Mouse (Mus musculus): Measurements from ENCODE around the gene Rasgef1b. TPM values are rescaled to one million over a fixed set of nuclear protein-coding genes. Genes with fewer than 3 reads are reported as not detected.

The Rasgef1b gene
- polyA plus RNA-seq, 1 experiment from 2014 or later: 6.5 TPM

DNA sequence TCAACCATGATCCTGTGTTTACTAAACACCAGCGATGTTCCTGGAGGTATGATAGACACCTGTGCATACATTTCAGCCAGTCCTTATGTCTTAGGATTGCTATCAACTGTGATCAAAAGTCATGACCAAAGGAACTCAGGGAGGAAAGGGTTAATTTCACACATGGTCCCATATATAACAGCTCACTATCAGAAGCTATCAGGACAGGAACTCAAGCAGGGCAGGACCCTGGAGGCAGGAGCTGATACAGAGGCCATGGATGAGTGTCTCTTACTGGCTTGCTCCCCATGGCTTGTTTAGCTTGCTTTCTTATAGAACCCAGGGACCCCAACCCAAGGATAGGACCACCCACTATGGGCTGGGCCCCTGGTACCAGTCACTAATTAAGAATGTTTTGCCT, 95.3 kb downstream of the Rasgef1b start:
- no peak overlapping the region for H3K4me3 ChIP-seq (ENCODE audit: low read depth, low read length)
- H3K4me2 ChIP-seq (ENCODE audit: low read depth, low read length): no peak overlapping the region
- DNase-seq (ENCODE audit: low spot score) (no peak), ATAC-seq (ENCODE audit: low read depth) (no peak)
- no peak overlapping the region for H3K9ac ChIP-seq (ENCODE audit: low read depth, low read length)
- no peaks in the 10 kb centered on the region for H3K4me1 ChIP-seq (ENCODE audit: control insufficient read depth, insufficient read depth, low read length)
- H3K36me3 ChIP-seq (ENCODE audit: control insufficient read depth, insufficient read depth, low read length): no peaks in the 10 kb centered on the region
- no peaks in the 10 kb centered on the region for H3K27me3 ChIP-seq (replicated peaks; ENCODE audit: control insufficient read depth, insufficient read depth, low read length)
- 90% methylated on average over 1 of the region's 1 CpGs for WGBS
- no peak overlapping the region for H3K27ac ChIP-seq (replicated peaks; ENCODE audit: low read depth, low read length)
- no peaks in the 10 kb centered on the region for H3K9me3 ChIP-seq (ENCODE audit: control insufficient read depth, low read length)

DNA sequence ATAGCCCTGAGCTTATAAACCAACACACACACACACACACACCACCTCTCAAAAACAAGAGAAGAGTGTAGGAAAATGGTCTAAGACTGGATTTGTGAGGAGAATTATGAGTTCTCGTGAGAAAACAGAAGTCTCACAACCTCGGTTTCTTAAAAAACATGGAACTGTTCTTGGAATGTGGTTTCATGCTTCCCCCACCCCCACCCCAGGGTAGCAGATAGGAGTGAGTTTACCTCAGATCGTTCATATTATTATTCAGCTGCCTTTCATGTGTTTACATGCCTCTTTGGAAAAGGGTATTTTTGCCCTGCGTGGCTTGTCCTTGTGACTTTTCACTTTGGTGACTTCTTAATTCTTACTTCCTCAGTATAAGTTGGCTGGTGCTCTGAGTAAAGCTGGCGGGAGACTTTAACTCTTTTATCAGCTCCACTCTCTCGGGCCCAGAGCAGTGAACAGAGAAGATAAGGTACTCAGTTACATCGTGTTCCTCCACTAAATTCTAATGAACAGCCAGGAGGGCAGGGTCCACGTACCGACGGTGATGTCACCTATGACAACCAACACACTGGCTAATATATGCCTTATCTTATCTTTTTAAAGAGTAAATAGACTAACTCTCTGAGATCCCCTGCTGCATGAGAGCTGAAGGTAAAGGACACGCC, 96.1 kb downstream of the Rasgef1b start:
- Histone ChIP-seq H3K36me3 (ENCODE audit: control insufficient read depth, insufficient read depth, low read length) (no peaks in the 10 kb centered on the region), H3K4me3 (ENCODE audit: low read depth, low read length) (no peak overlapping the region), H3K27me3 (replicated peaks; ENCODE audit: control insufficient read depth, insufficient read depth, low read length) (no peaks in the 10 kb centered on the region), H3K4me1 (ENCODE audit: control insufficient read depth, insufficient read depth, low read length) (no peaks in the 10 kb centered on the region), H3K27ac (replicated peaks; ENCODE audit: low read depth, low read length) (no peak overlapping the region), H3K9me3 (ENCODE audit: control insufficient read depth, low read length) (no peaks in the 10 kb centered on the region), H3K4me2 (ENCODE audit: low read depth, low read length) (no peak overlapping the region), H3K9ac (ENCODE audit: low read depth, low read length) (no peak overlapping the region)
- DNase-seq (ENCODE audit: low spot score) (no peak), ATAC-seq (ENCODE audit: low read depth) (no peak)
- WGBS: 72% methylated on average over 11 of the region's 11 CpGs

DNA sequence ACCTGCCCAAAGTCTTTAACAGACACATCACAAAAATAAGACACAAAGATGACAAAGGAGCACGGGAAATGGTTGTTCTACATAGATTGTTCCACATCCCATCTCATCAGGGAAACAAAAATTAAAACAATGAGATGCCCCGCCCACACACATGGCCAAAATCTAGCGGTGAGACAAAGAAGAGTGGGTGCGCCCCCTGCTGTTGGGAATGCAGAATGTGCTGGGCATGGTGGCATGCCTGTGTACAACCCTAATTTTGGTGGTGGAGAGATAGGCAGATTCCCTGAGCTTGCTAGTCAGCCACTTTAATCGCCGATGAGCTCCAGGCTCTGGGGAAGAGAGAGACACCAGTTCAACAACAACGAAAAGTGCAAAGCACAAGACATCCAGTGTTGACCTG, 98.8 kb downstream of the Rasgef1b start:
- H3K27ac ChIP-seq (replicated peaks; ENCODE audit: low read depth, low read length): no peak overlapping the region
- H3K27me3 ChIP-seq (replicated peaks; ENCODE audit: control insufficient read depth, insufficient read depth, low read length): no peaks in the 10 kb centered on the region
- H3K36me3 ChIP-seq (ENCODE audit: control insufficient read depth, insufficient read depth, low read length): no peaks in the 10 kb centered on the region
- DNase-seq (ENCODE audit: low spot score) (no peak), ATAC-seq (ENCODE audit: low read depth) (no peak)
- H3K4me3 ChIP-seq (ENCODE audit: low read depth, low read length): no peak overlapping the region
- no peaks in the 10 kb centered on the region for H3K4me1 ChIP-seq (ENCODE audit: control insufficient read depth, insufficient read depth, low read length)
- H3K9ac ChIP-seq (ENCODE audit: low read depth, low read length): no peak overlapping the region
- H3K4me2 ChIP-seq (ENCODE audit: low read depth, low read length): no peak overlapping the region
- H3K9me3 ChIP-seq (ENCODE audit: control insufficient read depth, low read length): no peaks in the 10 kb centered on the region
- WGBS: 83% methylated on average over 7 of the region's 7 CpGs

DNA sequence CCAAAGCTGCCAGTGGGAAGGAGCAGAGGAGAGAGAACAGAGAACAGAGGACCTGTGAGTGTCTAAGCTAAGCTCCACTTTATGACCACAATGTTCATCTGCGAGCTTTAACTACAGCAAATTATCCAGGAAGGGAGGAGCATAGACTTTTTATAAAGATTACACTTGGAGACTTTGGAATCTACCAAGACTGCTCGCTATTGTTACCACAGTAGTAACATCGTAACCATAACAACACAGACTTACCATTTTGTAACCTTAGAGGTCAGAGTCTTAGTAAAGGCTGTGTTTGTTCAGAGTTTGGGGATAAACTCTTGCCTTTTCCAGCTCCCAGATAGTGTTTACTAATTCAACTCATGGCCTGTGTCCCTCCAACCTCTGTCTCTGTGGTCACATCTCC, 103.3 kb downstream of the Rasgef1b start:
- no peaks in the 10 kb centered on the region for H3K36me3 ChIP-seq (ENCODE audit: control insufficient read depth, insufficient read depth, low read length)
- no peaks in the 10 kb centered on the region for H3K27me3 ChIP-seq (replicated peaks; ENCODE audit: control insufficient read depth, insufficient read depth, low read length)
- 65% methylated on average over 3 of the region's 3 CpGs for WGBS
- H3K9me3 ChIP-seq (ENCODE audit: control insufficient read depth, low read length): no peaks in the 10 kb centered on the region
- no peak overlapping the region for H3K4me2 ChIP-seq (ENCODE audit: low read depth, low read length)
- DNase-seq (ENCODE audit: low spot score) (no peak), ATAC-seq (ENCODE audit: low read depth) (no peak)
- no peak overlapping the region for H3K4me3 ChIP-seq (ENCODE audit: low read depth, low read length)
- no peak overlapping the region for H3K27ac ChIP-seq (replicated peaks; ENCODE audit: low read depth, low read length)
- no peaks in the 10 kb centered on the region for H3K4me1 ChIP-seq (ENCODE audit: control insufficient read depth, insufficient read depth, low read length)
- H3K9ac ChIP-seq (ENCODE audit: low read depth, low read length): no peak overlapping the region

DNA sequence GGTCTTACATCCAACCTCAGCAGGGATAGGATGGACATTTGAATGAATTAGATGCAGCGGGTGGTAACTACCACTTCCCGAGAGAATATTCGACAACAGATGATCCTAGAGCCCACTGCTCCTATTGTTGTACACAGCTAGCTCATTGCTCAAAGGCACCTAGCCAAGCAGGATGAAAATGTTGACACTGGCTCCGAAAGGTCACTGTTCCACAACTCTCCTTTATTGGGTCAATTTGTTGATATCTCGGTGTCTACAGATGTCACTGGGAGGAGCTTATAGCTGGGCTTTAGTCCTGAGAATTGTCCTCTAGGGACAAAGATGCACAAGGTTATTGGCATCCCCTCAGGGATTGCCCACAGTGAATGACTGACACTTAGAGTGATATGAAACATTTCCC, 108.1 kb downstream of the Rasgef1b start:
- Histone ChIP-seq H3K9ac (ENCODE audit: low read depth, low read length) (no peak overlapping the region), H3K4me1 (ENCODE audit: control insufficient read depth, insufficient read depth, low read length) (peaks cover 6% of the 10 kb centered on the region; the same call in 1 of the 2 replicates), H3K4me3 (ENCODE audit: low read depth, low read length) (no peak overlapping the region), H3K9me3 (ENCODE audit: control insufficient read depth, low read length) (no peaks in the 10 kb centered on the region), H3K4me2 (ENCODE audit: low read depth, low read length) (no peak overlapping the region), H3K36me3 (ENCODE audit: control insufficient read depth, insufficient read depth, low read length) (no peaks in the 10 kb centered on the region), H3K27ac (replicated peaks; ENCODE audit: low read depth, low read length) (no peak overlapping the region), H3K27me3 (replicated peaks; ENCODE audit: control insufficient read depth, insufficient read depth, low read length) (no peaks in the 10 kb centered on the region)
- ATAC-seq (ENCODE audit: low read depth) (no peak), DNase-seq (ENCODE audit: low spot score) (no peak)
- 81% methylated on average over 5 of the region's 5 CpGs for WGBS

DNA sequence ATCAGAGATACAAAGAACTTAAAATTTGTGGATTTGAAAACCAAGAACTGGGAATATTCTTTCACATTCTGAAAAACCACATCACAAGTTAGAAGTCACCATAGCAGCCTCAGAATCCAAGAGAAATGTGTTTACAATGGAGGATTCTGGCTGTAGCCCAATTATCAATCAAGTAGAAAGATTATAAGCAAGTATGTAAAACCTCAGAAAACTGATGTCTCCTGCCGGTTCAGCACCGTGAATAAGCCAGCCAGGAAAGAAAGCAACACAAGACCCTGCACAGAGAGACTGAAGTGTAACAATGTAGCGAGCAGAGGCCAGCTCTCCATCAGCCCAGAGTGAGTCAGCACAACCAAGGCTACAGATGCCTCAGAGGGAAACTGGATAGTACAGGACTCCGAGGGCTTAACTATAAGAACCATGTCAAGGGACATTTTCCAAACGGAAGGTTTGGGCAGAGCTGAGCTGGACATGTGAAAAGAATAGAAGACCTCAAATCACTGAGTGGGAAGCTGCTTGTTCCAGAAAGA, 111.5 kb downstream of the Rasgef1b start:
- DNase-seq (ENCODE audit: low spot score) (peak; percentile 71), ATAC-seq (ENCODE audit: low read depth) (peak; percentile 56)
- 12% methylated on average over 5 of the region's 5 CpGs for WGBS
- Histone ChIP-seq H3K36me3 (ENCODE audit: control insufficient read depth, insufficient read depth, low read length) (no peaks in the 10 kb centered on the region), H3K9ac (ENCODE audit: low read depth, low read length) (no peak overlapping the region), H3K4me2 (ENCODE audit: low read depth, low read length) (no peak overlapping the region), H3K4me1 (ENCODE audit: control insufficient read depth, insufficient read depth, low read length) (peaks cover 10% of the 10 kb centered on the region), H3K27ac (replicated peaks; ENCODE audit: low read depth, low read length) (no peak overlapping the region), H3K27me3 (replicated peaks; ENCODE audit: control insufficient read depth, insufficient read depth, low read length) (peaks cover 14% of the 10 kb centered on the region; the same call in 1 of the 2 replicates), H3K9me3 (ENCODE audit: control insufficient read depth, low read length) (0 out of 2 replicates have a peak, but pooled peaks cover 2% of the 10 kb centered on the region), H3K4me3 (ENCODE audit: low read depth, low read length) (no peak overlapping the region)

DNA sequence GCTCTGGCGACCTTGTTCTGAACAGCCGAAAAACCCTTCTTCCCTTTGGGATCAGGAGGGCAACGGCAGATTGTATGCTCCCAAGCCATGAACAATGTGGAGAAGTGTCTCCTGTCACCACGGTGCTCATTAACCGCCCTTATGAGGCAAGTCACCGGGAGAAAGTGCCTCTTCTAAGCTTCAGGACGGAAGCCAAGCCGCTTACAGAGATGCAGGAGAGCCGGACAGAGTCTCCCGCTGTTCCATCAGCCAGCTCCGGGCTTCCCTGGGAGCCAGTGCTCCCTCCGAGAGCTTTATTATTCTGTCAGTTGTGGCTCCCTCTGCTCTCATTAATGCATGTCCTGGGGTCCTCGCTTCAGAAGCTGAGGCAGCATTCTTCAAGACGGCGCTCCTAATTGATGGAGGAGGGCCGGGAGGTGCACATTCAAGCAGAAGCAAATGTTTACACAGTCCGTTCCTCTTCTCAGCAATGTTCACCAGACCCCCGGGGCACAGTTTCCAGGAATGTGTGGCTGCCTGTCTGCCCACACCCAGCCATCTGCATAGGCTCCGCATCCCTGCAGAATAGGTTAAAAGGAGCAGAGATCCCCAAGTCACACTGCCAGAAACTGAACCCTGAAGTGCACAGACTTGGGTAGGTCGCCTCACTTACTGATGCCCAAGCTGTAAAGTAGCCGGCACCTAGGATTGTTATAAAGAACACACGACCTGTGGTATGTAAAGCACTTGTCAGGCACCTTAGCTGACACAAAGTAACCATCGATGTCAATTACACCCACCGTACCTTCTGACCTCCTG, 115.3 kb downstream of the Rasgef1b start:
- Histone ChIP-seq H3K9ac (ENCODE audit: low read depth, low read length) (peak overlapping the region; percentile 37; the same call in 1 of the 2 replicates), H3K27ac (replicated peaks; ENCODE audit: low read depth, low read length) (no peak overlapping the region), H3K4me3 (ENCODE audit: low read depth, low read length) (peak overlapping the region; percentile 20; the same call in 1 of the 2 replicates), H3K4me2 (ENCODE audit: low read depth, low read length) (peak overlapping the region; percentile 50), H3K36me3 (ENCODE audit: control insufficient read depth, insufficient read depth, low read length) (no peaks in the 10 kb centered on the region), H3K27me3 (replicated peaks; ENCODE audit: control insufficient read depth, insufficient read depth, low read length) (peaks cover 32% of the 10 kb centered on the region; the same call in 1 of the 2 replicates), H3K9me3 (ENCODE audit: control insufficient read depth, low read length) (0 out of 2 replicates have a peak, but pooled peaks cover 4% of the 10 kb centered on the region), H3K4me1 (ENCODE audit: control insufficient read depth, insufficient read depth, low read length) (peaks cover 10% of the 10 kb centered on the region)
- peak; percentile 81 for ATAC-seq (ENCODE audit: low read depth)
- under 1% methylated on average over 24 of the region's 24 CpGs for whole genome bisulfite sequencing
- peak; percentile 83 for DNase-seq (ENCODE audit: low spot score)

DNA sequence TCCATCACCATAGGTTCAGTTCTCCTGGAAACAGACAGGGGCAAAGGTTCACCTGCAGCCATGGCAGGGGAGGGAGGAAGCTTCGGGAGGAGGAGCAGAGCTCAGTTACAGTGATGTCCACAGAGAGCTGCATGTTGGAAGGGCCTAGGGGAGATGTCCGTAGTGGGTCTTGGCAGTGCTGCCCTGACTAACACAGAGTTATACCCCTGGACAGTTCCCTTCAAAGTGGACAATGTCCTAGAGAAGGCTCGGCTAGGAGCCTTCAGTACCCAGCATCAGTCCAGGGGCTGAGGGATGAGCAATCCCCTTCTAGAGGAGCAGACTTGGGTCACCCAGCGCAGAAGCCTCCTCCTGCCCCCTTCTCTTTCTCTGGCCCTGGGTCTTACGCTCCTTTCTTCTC, 121.3 kb downstream of the Rasgef1b start:
- Histone ChIP-seq H3K27me3 (replicated peaks; ENCODE audit: control insufficient read depth, insufficient read depth, low read length) (peaks cover 18% of the 10 kb centered on the region; the same call in 1 of the 2 replicates), H3K9ac (ENCODE audit: low read depth, low read length) (no peak overlapping the region), H3K27ac (replicated peaks; ENCODE audit: low read depth, low read length) (no peak overlapping the region), H3K36me3 (ENCODE audit: control insufficient read depth, insufficient read depth, low read length) (no peaks in the 10 kb centered on the region), H3K4me1 (ENCODE audit: control insufficient read depth, insufficient read depth, low read length) (no peaks in the 10 kb centered on the region), H3K4me3 (ENCODE audit: low read depth, low read length) (no peak overlapping the region), H3K9me3 (ENCODE audit: control insufficient read depth, low read length) (0 out of 2 replicates have a peak, but pooled peaks cover 4% of the 10 kb centered on the region), H3K4me2 (ENCODE audit: low read depth, low read length) (no peak overlapping the region)
- WGBS: 66% methylated on average over 4 of the region's 5 CpGs
- no peak for DNase-seq (ENCODE audit: low spot score)
- no peak for ATAC-seq (ENCODE audit: low read depth)
